Mouse (Mus musculus) MEL (cell line): ENCODE data around the gene Zfp575. TPM values are rescaled to one million over a fixed set of nuclear protein-coding genes. Genes with fewer than 3 reads are reported as not detected.

Experiments
- DNase-seq: peaks from one replicate; pipeline ENCODE4 v3.0.0; 2011; ENCODE audit warnings: low read depth, low spot score
- H3K27ac ChIP-seq: 2 replicates; pipeline ENCODE4 v1.5.1; 2012; ENCODE audit warnings: low read depth, mild to moderate bottlenecking, control low read depth, low read length, moderate library complexity; ENCODE audit not compliant: control insufficient read depth
- H3K27me3 ChIP-seq, 2 experiments: fragments of 150-350 bp in 1 of 2; sonication (generic) in 1 of 2; 2 replicates each; pipeline ENCODE4 v1.6.1; 2012; ENCODE audit warnings: low read length in 2 of 2, mild to moderate bottlenecking in 2 of 2, improper control_type of control experiment in 1 of 2, moderate library complexity in 1 of 2; ENCODE audit not compliant: insufficient read depth in 2 of 2, control insufficient read depth in 1 of 2
- H3K36me3 ChIP-seq, 2 experiments: 2 replicates each; pipeline ENCODE4 v1.6.1; 2012 to 2014; ENCODE audit warnings: low read length in 2 of 2, improper control_type of control experiment in 1 of 2, inconsistent platforms in 1 of 2, mild to moderate bottlenecking in 1 of 2; ENCODE audit not compliant: insufficient read depth in 2 of 2, control insufficient read depth in 1 of 2
- H3K4me1 ChIP-seq, 2 experiments: fragments of 150-350 bp in 1 of 2; sonication (generic) in 1 of 2; 2 replicates each; pipeline ENCODE4 v1.6.1; 2012; ENCODE audit warnings: low read length in 2 of 2, improper control_type of control experiment in 1 of 2, mild to moderate bottlenecking in 1 of 2; ENCODE audit not compliant: insufficient read depth in 2 of 2, control insufficient read depth in 1 of 2
- H3K4me3 ChIP-seq, 2 experiments: fragments of 150-350 bp in 1 of 2; sonication (generic) in 1 of 2; 2 replicates each; pipeline ENCODE4 v1.5.1; 2012; ENCODE audit warnings: low read depth in 2 of 2, low read length in 2 of 2, mild to moderate bottlenecking in 2 of 2, moderate library complexity in 2 of 2, control low read depth in 1 of 2, improper control_type of control experiment in 1 of 2; ENCODE audit not compliant: control insufficient read depth in 1 of 2, insufficient read depth in 1 of 2
- H3K79me2 ChIP-seq: 2 replicates; pipeline ENCODE4 v1.6.1; 2012; ENCODE audit warnings: mild to moderate bottlenecking, low read length, moderate library complexity; ENCODE audit not compliant: control insufficient read depth, poor library complexity, insufficient read depth
- H3K9ac ChIP-seq: 2 replicates; pipeline ENCODE4 v1.6.1; 2012; ENCODE audit warnings: low read depth, mild to moderate bottlenecking, control low read depth, low read length, moderate library complexity; ENCODE audit not compliant: control insufficient read depth, poor library complexity, severe bottlenecking
- H3K9me3 ChIP-seq: fragments of 150-350 bp; sonication (generic); replicated peaks from 2 replicates; pipeline ENCODE4 v1.6.1; 2012; ENCODE audit warnings: mild to moderate bottlenecking, low read length, improper control_type of control experiment, moderate library complexity; ENCODE audit not compliant: insufficient read depth
- BHLHE40 ChIP-seq: IDR thresholded peaks from 2 replicates; pipeline ENCODE4 v1.6.1; 2012; ENCODE audit warnings: low read depth, mild to moderate bottlenecking, inconsistent platforms, low read length, improper control_type of control experiment, borderline replicate concordance
- CHD1 ChIP-seq: IDR thresholded peaks from 2 replicates; pipeline ENCODE4 v1.6.1; 2012; ENCODE audit warnings: low read depth, mild to moderate bottlenecking, inconsistent platforms, low read length, improper control_type of control experiment
- CHD2 ChIP-seq: IDR thresholded peaks from 2 replicates; pipeline ENCODE4 v1.6.1; 2011; ENCODE audit warnings: low read length, improper control_type of control experiment
- ELF1 ChIP-seq: IDR thresholded peaks from 2 replicates; pipeline ENCODE4 v1.6.1; 2014; ENCODE audit warnings: low read depth, mild to moderate bottlenecking, inconsistent platforms, low read length, improper control_type of control experiment, moderate library complexity
- EP300 ChIP-seq, 2 experiments: IDR thresholded peaks; 2 replicates each; pipeline ENCODE4 v1.6.1; 2011; ENCODE audit warnings: improper control_type of control experiment in 2 of 2, low read length in 2 of 2, low read depth in 1 of 2, mild to moderate bottlenecking in 1 of 2
- ETS1 ChIP-seq: IDR thresholded peaks from 2 replicates; pipeline ENCODE4 v1.6.1; 2012; ENCODE audit warnings: low read depth, mild to moderate bottlenecking, inconsistent platforms, low read length, improper control_type of control experiment, moderate library complexity
- GABPA ChIP-seq: IDR thresholded peaks from 2 replicates; pipeline ENCODE4 v1.6.1; 2012; ENCODE audit warnings: low read depth, mild to moderate bottlenecking, inconsistent platforms, low read length, improper control_type of control experiment, moderate library complexity
- GATA1 ChIP-seq: IDR thresholded peaks from 2 replicates; pipeline ENCODE4 v1.6.1; 2011; ENCODE audit warnings: low read depth, low read length, improper control_type of control experiment
- JUND ChIP-seq: IDR thresholded peaks from 2 replicates; pipeline ENCODE4 v1.6.1; 2011; ENCODE audit warnings: low read depth, mild to moderate bottlenecking, improper control_type of control experiment, low read length
- KAT2A ChIP-seq: conservative IDR thresholded peaks from 2 replicates; pipeline ENCODE4 v1.6.1; 2012; ENCODE audit warnings: low read depth, low read length, improper control_type of control experiment, inconsistent platforms
- MAFK ChIP-seq: IDR thresholded peaks from 2 replicates; pipeline ENCODE4 v1.6.1; 2011; ENCODE audit warnings: low read depth, mild to moderate bottlenecking, low read length, improper control_type of control experiment, borderline replicate concordance
- MAX ChIP-seq: IDR thresholded peaks from 2 replicates; pipeline ENCODE4 v1.6.1; 2011; ENCODE audit warnings: low read length, improper control_type of control experiment
- MAZ ChIP-seq: IDR thresholded peaks from 2 replicates; pipeline ENCODE4 v1.6.1; 2012; ENCODE audit warnings: low read depth, mild to moderate bottlenecking, inconsistent platforms, low read length, improper control_type of control experiment
- MEF2A ChIP-seq: IDR thresholded peaks from 2 replicates; pipeline ENCODE4 v1.6.1; 2014; ENCODE audit warnings: low read depth, mild to moderate bottlenecking, inconsistent platforms, low read length, improper control_type of control experiment; ENCODE audit not compliant: poor library complexity, insufficient replicate concordance, severe bottlenecking; ENCODE audit errors: extremely low read depth
- MYB ChIP-seq: IDR thresholded peaks from 2 replicates; pipeline ENCODE4 v1.6.1; 2011; ENCODE audit warnings: mild to moderate bottlenecking, low read depth, low read length, improper control_type of control experiment
- MYC ChIP-seq: IDR thresholded peaks from 2 replicates; pipeline ENCODE4 v1.6.1; 2011; ENCODE audit warnings: low read depth, mild to moderate bottlenecking, low read length, improper control_type of control experiment, moderate library complexity
- POLR2A ChIP-seq, 2 experiments: IDR thresholded peaks; 2 replicates each; pipeline ENCODE4 v1.6.1; 2011 to 2012; ENCODE audit warnings: low read length in 2 of 2, mild to moderate bottlenecking in 2 of 2, control low read depth in 1 of 2, improper control_type of control experiment in 1 of 2, low read depth in 1 of 2, moderate library complexity in 1 of 2; ENCODE audit not compliant: control insufficient read depth in 1 of 2, insufficient read depth in 1 of 2, poor library complexity in 1 of 2
- TCF12 ChIP-seq: IDR thresholded peaks from 2 replicates; pipeline ENCODE4 v1.6.1; 2014; ENCODE audit warnings: low read depth, mild to moderate bottlenecking, inconsistent platforms, low read length, improper control_type of control experiment, moderate library complexity
- polyA plus RNA-seq, 2 experiments: library from polyadenylated mRNA; stranded (reverse) in 1 of 2; unstranded in 1 of 2; fragments of >175 nt in 1 of 2; fragments of >200 nt in 1 of 2; gene quantifications; 2 replicates each; pipeline versions ENCODE4 v1.2.1 to v1.2.4; 2012; ENCODE audit warnings: low replicate concordance in 2 of 2, low read depth in 1 of 2; ENCODE audit not compliant: insufficient read length in 2 of 2, insufficient read depth in 1 of 2, missing spikeins in 1 of 2
- total RNA-seq: library from RNA; depleted of rRNA; stranded (reverse); fragments of 300-350 nt; gene quantifications from 2 replicates; pipeline ENCODE4 v1.2.3, GENCODE M21; 2012

Gene Zfp575
- total and polyA plus RNA-seq, 3 experiments, result 0.50 to 0.58 TPM; not detected in 1

GRCm38 (mm10) chr7:24566206-24566605 is 21.2 kb downstream of the Zfp575 start:
- Histone ChIP-seq H3K27ac (no peak overlapping the region), H3K36me3 (peaks cover 0 to 3% of the 10 kb centered on the region in 2 experiments; a peak in 2 of 4 replicates), H3K9ac (no peak overlapping the region), H3K9me3 (no peaks in the 10 kb centered on the region), H3K4me1 (no peaks in the 10 kb centered on the region), H3K79me2 (no peaks in the 10 kb centered on the region), H3K4me3 (no peak overlapping the region), H3K27me3 (no peaks in the 10 kb centered on the region)
- no peak for DNase-seq
- TF ChIP-seq ELF1 (no peak), GATA1 (no peak), MYB (no peak), JUND (no peak), EP300 (IDR thresholded peaks at IDR 0.05; ENCODE audit: low read depth in 1 of 2, low read length in 2 of 2) (no peak), MAX (no peak), POLR2A (IDR thresholded peaks at IDR 0.05; ENCODE audit: control insufficient read depth in 1 of 2, insufficient read depth in 1 of 2, low read depth in 1 of 2, low read length in 2 of 2, poor library complexity in 1 of 2) (no peak), MYC (no peak), GABPA (no peak), KAT2A (no peak), ETS1 (no peak)

- no peak for DNase-seq
- Histone ChIP-seq H3K9me3 (no peaks in the 10 kb centered on the region), H3K4me3 (no peak overlapping the region), H3K27ac (no peak overlapping the region), H3K4me1 (no peaks in the 10 kb centered on the region), H3K36me3 (peaks cover 0 to 3% of the 10 kb centered on the region in 2 experiments; a peak in 2 of 4 replicates), H3K79me2 (no peaks in the 10 kb centered on the region), H3K9ac (no peak overlapping the region), H3K27me3 (no peaks in the 10 kb centered on the region)
- TF ChIP-seq KAT2A (no peak), POLR2A (IDR thresholded peaks at IDR 0.05; ENCODE audit: control insufficient read depth in 1 of 2, insufficient read depth in 1 of 2, low read depth in 1 of 2, low read length in 2 of 2, poor library complexity in 1 of 2) (no peak), CHD2 (no peak), TCF12 (no peak), MAZ (no peak), MAFK (no peak), BHLHE40 (no peak), MEF2A (no peak), CHD1 (no peak)
These were observed 21.8 kb downstream of the Zfp575 start for GRCm38 (mm10) chr7:24565627-24566026.
